Mouse (Mus musculus): ENCODE results near the gene Gm13757. TPM values are rescaled to one million over a fixed set of nuclear protein-coding genes. Genes with fewer than 3 reads are reported as not detected.
"Not testable (repeated sequence)": the region's sequence is repeated elsewhere in the genome, so short reads cannot be mapped to it uniquely, and the experiment has no call there.

Gm13757 gene
- not detected for polyA plus RNA-seq (2017; shearing (Covaris generic))

DNA sequence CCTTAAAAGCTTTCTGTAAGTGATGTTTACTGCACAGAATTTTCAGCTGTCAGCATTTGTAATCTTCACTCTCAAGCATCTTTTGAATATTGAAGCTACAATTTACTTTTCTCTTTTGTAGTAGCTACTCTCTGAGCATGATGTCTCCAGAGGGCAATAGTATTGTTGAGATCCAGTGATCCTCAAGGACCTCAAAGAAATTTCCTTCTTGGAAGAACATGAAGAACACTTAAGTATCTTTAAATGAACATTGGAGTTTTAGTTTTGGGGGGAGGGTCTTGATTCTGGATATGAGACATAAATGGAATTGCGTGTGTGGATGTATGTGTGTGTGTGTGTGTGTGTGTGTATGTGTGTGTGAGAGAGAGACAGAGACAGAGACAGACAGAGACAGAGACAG is at the start of gene Gm13757:
Gene Gm13757 (minus strand): TSS at position 101 of the 400 bp plus-strand sequence.
- no peak for ATAC-seq

DNA sequence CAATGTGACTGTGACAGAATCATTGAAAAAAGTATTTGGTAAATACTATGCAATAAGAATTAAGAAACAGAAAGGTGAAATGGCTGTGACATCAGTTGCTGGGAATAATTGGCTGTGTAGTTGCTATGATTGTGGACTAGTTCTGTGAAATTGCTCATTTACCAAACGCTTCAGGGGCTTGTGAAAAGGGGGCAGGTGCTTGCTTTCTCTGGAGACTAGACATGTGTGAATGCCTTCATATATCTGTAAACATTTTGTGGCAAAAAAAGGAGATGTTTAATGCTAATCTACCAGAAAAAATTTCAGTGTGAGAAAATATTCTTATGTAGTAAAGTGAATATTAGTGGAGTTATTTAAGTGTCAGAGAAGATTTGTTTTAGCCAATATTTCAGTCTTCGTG is 44.1 kb upstream of the Gm13757 start, which contains the start of gene Olfr1185-ps1:
Gene Olfr1185-ps1 (plus strand): TSS at position 301 of the 400 bp plus-strand sequence.
- ATAC-seq = no peak

DNA sequence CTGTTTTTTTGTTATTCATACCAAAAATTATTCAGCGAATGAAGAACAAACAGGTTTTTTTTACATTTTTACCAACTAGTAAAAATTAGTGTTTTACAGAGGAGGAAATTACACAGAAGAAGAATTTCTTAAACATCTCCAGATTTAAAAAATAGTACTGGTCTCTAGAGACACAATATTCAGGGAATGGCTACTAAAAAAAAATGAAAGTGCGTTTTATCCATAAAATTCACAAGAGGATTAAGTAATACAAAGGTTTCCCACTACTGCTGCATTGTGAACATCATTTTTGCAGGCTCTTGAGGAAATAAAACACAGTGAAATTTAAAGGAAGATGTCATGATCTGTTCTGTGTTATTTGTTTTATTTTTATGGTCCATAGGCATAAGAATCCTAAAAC is 34.4 kb upstream of the Gm13757 start, which contains the start of gene Olfr1184:
Gene Olfr1184 (plus strand): TSS at position 301 of the 400 bp plus-strand sequence.
- no peak for ATAC-seq

DNA sequence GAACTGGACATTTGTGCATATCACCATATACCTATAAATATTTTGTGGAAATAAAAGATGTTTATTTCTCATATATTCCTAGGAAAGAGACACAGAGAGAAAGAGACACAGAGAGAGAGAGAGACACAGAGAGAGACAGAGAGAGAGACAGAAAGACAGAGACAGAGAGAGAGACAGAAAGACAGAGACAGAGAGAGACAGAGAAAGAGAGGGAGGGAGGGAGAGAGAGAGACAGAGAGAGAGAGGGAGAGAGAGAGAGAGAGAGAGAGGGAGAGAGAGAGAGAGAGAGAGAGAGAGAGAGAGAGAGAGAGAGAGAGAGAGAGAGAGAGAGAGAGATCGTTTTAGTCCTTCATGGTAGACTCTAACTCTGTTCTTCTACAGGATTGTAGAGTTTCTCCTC is 5.6 kb upstream of the Gm13757 start, which contains the start of gene Olfr1183:
Gene Olfr1183 (plus strand): TSS at position 301 of the 400 bp plus-strand sequence.
- ATAC-seq = not testable (repeated sequence)

DNA sequence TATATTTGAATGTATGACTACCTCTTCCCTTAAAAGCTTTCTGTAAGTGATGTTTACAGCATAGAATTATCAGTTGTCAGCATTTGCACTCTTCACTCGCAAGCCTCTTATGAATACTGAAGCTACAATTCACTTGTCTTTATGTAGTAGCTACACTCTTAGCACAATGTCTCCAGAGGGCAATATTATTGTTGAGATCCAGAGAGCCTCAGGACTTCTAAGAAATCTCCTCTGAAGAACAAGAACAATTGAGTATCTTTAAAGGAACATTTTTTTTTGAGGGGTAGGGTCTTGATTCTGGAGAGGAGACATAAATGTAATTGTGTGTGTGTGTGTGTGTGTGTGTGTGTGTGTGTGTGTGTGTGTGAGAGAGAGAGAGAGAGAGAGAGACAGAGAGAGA is 22.9 kb downstream of the Gm13757 start, which contains the start of gene Olfr1181:
Gene Olfr1181 (minus strand): TSS at position 101 of the 400 bp plus-strand sequence.
- ATAC-seq = no peak

DNA sequence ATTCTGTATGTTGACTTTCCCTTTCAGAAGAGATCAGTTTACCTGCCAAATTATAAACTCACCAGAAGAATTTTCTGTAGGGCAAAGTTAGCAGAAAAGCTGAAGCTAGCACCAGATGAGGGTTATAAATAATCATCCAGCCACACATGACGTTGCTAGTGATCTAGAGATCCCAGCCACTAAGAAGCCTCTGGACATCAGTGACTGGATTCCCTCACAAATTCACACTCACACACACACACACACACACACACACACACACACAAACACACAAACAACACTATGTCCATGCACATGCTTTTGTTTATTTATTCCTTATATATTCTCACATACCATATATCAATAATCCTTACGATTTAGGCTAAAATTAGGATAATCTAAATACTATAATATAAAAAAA is 29.9 kb downstream of the Gm13757 start, which contains the start of gene Olfr1180:
Gene Olfr1180 (minus strand): TSS at position 101 of the 400 bp plus-strand sequence.
- no peak for ATAC-seq

DNA sequence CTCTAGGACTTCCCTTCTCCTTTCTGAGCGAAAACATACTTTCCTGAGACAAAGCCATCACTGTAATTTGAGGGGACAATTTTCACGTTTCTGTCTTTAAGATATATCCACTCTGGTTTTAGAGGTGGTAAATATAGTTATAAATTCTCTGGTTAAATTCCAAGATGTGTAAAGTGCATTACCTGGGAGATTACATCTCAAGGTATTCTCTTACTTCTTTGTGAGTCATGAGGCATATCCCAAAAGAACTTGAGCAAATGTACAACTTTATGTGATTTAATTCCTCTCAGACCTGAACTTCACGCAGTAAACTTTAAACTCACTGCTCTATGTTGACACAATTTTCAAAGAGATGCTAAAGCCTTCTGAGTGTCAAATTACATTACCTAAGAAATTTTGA is 42.6 kb downstream of the Gm13757 start, which contains the start of gene Olfr1179:
Gene Olfr1179 (minus strand): TSS at position 101 of the 400 bp plus-strand sequence.
- ATAC-seq = no peak

Other genes with a start within 250 kb of the Gm13757 start
- not detected for gene Olfr1170, start 220.8 kb downstream of the Gm13757 start, polyA plus RNA-seq (2017; shearing (Covaris generic))
- gene Olfr1173, start 169.3 kb downstream of the Gm13757 start, polyA plus RNA-seq (2017; shearing (Covaris generic)) = under 1 TPM in 1 of 3 experiments, not detected in 2; 0.16 TPM
- not detected for gene Olfr1174-ps, start 134.0 kb downstream of the Gm13757 start, polyA plus RNA-seq (2017; shearing (Covaris generic))
- under 1 TPM; 0.09 to 0.10 (median 0.09) TPM for gene Olfr1175-ps, start 121.9 kb downstream of the Gm13757 start, polyA plus RNA-seq (2017; shearing (Covaris generic))
- gene Olfr1176, start 112.4 kb downstream of the Gm13757 start, polyA plus RNA-seq (2017; shearing (Covaris generic)) = not detected
- not detected for gene Olfr1177-ps, start 102.6 kb downstream of the Gm13757 start, polyA plus RNA-seq (2017; shearing (Covaris generic))
- under 1 TPM in 1 of 3 experiments, not detected in 2; 0.05 TPM for gene Olfr1178, start 62.1 kb downstream of the Gm13757 start, polyA plus RNA-seq (2017; shearing (Covaris generic))
- not detected for gene Olfr1179, start 42.7 kb downstream of the Gm13757 start, polyA plus RNA-seq (2017; shearing (Covaris generic))
- gene Olfr1180, start 30.0 kb downstream of the Gm13757 start, polyA plus RNA-seq (2017; shearing (Covaris generic)) = not detected
- gene Olfr1181, start 23.0 kb downstream of the Gm13757 start, polyA plus RNA-seq (2017; shearing (Covaris generic)) = not detected
- gene Olfr1183, start 5.7 kb upstream of the Gm13757 start, polyA plus RNA-seq (2017; shearing (Covaris generic)) = under 1 TPM in 1 of 3 experiments, not detected in 2; 0.13 TPM
- not detected for gene Olfr1184, start 34.5 kb upstream of the Gm13757 start, polyA plus RNA-seq (2017; shearing (Covaris generic))
- gene Olfr1185-ps1, start 44.2 kb upstream of the Gm13757 start, polyA plus RNA-seq (2017; shearing (Covaris generic)) = not detected
- not detected for gene Olfr1186, start 69.4 kb upstream of the Gm13757 start, polyA plus RNA-seq (2017; shearing (Covaris generic))
- gene Olfr1188, start 107.8 kb upstream of the Gm13757 start, polyA plus RNA-seq (2017; shearing (Covaris generic)) = not detected
- not detected for gene Olfr1189, start 137.3 kb upstream of the Gm13757 start, polyA plus RNA-seq (2017; shearing (Covaris generic))
- not detected for gene Olfr1191-ps1, start 191.4 kb upstream of the Gm13757 start, polyA plus RNA-seq (2017; shearing (Covaris generic))
- gene Olfr1192-ps1, start 199.4 kb upstream of the Gm13757 start, polyA plus RNA-seq (2017; shearing (Covaris generic)) = under 1 TPM in 1 of 3 experiments, not detected in 2; 0.08 TPM
- not detected for gene Olfr1193, start 226.5 kb upstream of the Gm13757 start, polyA plus RNA-seq (2017; shearing (Covaris generic))
- gene Olfr1195, start 240.1 kb upstream of the Gm13757 start, polyA plus RNA-seq (2017; shearing (Covaris generic)) = under 1 TPM in 1 of 3 experiments, not detected in 2; 0.14 TPM